Mouse (Mus musculus) NIH3T3 (cell line): ENCODE results near the gene Pdgfc.
A peak's percentile ranks its signal among the peaks of the same experiment; 100 is the strongest.

Experiments used
- DNase-seq: peaks from one replicate; pipeline ENCODE4 v3.0.0-alpha.2; 2012; ENCODE audit warnings: low read depth

The Pdgfc gene

DNA sequence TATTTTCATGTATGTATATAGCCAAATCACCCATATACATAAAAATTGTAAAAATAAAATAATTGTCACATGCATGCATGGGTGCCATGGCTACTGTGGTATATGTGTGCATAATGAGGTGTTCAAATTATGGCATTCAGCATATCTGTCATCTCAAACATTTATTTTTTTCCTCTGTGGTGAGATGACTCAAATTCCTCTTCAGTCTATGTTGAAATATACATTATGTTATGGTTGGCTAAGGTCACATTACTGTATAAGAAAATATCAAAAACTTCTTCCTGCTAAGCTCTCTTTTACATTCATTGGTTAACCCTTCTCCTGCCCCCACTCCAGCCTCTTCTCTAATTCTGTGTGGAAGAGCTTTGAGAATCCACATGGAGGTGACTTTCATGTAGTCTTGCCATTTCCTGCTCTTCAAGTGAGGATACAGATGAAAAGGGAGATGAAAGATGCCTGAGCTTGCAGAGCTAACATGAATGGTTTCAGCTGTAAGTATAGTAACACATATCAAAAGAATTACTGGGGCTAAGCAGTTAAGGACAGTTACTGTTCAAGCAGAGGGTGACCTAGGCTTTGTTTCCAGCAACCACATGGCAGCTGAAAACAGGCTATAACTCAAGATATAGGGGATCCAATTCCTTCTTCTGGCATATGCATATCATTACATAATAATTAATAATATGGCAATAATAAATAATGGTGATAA, 124.4 kb downstream of the Pdgfc start:
- peak; percentile 17 for DNase-seq

DNA sequence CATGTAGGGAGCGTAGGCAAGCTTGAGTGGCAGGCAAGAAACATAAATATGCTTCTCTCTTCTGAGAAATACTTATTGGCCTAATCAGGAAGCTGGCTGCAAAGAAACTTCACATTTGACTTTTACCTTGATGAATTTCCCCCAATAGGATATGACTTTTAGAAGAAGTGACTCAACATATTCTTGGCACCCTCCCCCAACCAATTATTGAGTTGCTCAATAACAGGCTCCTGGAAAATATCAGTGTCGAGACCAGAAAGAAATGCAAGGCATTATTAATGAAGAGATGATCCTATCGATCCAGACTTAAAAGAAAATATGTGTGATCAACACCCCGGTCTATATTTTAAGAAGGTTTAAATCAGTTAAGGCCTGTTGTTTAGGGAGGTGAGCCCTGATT, 125.9 kb downstream of the Pdgfc start:
- peak; percentile 74 for DNase-seq

DNA sequence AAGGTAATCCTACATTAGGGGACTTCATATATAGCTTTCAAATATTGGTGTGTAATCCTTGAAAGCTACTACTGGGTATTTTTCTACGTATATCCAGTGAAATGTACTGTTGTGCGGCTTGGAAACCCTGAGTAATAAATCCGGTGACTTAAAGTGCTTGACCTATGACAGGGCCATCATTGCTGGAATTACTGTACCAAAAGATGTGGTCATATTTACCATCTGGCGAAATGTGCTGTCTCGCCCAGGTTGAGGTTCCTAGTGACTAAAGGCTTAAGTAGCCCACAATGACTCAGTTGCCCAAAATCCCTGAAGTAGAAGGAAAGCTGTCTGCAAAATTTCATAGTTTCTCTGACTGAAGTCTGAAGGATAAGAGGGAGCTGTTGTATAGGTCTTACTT, 127.9 kb downstream of the Pdgfc start:
- DNase-seq: peak; percentile 58

DNA sequence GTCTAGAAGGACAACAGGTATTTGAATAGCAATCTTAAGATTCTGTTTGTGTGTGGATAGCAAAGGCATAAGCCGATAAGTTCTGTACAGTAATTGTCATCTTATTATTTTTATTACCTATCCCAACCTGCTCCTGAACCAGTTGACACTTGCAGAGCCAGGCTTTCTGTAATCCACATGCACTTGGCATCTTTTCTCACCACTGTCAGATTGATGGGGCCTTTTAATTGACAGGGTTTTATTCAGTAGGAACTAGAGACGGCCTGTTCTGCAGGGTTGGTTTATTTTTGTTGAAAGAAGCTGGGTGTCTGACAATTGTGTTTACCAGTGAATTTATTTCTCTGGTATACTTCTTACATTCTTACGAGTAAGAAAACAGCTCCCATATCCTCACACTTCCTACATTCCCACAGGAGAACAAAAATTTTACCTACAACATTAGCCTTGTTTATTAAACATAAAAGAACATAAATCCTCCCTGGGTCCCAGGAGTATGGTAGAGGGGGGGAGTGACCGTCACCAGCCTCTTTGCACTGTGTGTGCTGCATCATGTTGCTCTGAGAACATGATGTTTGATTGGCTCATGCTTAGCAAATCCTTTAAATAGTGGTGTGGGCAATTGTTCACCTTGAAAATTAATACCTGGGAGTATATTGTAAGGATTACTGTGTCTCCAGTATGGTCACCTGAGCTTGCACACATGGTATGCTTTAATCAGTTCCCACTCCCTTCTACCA, 134.0 kb downstream of the Pdgfc start:
- no peak for DNase-seq

DNA sequence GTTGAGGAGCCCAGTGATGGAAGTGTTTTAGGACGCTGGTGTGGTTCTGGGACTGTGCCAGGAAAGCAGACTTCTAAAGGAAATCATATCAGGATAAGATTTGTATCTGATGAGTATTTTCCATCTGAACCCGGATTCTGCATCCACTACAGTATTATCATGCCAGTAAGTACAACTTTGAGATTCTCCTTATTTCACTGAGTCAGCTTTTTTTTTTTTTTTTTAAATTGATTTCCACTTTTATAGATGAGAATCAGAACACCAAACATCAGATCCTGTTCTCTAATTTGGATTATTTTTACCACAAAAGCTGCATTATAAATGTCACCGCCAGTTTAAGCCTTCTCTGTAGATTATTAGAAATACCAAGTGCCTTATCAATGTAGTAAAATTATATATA, 138.6 kb downstream of the Pdgfc start:
- DNase-seq: no peak

DNA sequence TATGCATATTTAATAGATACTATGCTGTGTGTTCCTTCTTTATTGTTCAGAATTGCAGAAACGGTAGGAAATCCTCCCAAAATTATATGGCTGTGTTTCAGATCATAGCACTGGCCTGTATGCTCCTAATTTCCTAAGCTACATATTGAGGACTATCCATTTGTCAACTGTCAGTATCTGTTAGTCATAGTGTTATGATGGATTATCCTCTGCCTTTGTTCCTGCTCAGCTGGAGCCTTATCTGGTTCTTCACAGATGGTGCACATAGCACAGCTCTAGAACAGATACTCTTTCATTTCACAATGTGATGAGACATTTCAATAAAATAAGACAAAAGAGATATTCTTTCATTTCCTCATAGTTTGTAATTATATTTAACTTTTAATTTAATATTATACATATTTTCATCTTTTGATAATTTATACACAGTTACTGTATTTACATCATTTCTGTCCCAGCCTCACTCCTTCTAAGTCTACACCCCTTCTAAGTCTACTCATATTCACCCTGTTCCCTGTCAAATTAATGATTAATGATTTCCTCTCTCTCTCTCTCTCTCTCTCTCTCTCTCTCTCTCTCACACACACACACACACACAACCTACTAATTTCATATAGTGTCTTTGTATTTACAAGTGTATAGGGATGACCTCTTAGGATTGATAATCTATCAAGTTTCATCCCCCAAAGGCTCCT, 145.2 kb downstream of the Pdgfc start:
- DNase-seq: no peak

DNA sequence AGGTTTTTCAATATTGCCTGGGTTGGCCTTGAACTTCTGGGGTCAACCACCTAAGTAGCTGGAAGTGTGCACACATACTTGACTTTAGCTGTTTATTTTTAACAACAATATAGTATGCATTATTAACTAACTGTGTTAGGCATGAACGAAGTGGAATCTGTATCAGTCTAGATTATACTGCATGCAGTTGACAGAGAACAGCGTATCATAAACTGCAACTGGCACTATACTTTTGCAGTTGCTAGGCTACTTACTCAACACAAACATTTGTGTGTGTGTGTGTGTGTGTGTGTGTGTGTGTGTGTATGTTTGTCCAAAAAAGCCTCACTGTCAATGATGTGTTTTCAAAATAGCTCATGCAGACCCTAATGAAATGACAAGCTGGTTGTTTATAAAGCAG, 160.7 kb downstream of the Pdgfc start:
- no peak for DNase-seq

DNA sequence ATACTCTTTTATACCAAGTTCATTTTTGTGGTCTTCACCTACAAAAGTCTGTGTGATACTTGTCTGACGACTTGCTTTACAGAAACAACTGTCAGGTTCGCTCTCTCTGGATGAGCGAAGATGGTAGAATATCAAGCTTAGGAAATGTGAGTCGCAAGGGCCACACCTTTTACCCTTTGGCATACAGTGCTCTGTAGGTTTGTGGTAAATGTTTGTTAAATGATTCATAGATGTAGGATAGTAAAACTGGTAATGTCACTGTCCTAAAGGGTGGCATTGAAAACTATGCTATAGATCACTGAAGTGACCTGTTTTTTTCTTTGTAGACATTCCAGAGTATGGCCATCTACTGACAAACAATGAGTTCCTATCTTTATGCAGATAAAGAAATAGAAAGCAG, 161.4 kb downstream of the Pdgfc start:
- DNase-seq: no peak

DNA sequence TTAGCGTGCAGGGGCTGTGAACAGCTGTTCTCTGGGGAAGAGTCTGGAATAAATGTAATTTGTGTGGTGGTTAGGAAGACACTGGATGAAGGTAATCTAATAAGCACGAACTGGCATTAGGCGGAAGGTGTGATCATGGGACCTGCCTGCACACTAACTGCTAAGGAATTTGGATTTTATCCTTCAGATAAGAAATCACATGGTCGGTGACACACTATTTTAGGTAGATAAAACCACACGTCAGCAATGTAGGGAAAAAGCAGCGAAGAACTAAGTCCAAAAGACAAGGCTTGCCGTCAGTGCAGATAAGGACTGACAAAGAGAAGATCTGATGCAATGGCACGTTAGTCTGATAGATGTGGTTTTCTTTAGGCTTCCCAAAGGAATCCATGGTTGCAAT, 164.4 kb downstream of the Pdgfc start:
- no peak for DNase-seq

DNA sequence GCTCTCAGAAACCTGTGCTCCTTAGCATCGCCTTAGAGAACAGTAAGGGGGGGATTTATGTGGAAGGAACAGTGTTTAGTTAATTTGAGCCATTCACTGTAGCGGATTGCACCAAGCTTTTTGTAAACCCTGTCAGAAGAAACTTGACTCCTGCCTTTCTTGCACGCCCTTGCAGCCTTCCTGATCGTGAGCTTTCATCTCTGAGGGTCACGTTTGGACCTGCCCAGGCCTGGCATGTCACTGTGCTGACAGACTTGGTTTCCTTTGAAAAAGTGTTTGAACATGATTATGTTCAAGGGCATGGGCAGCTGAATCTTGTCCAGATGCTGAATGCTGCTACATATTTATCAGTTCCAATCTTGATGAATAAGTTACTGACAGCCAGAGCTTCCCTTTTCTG, 169.0 kb downstream of the Pdgfc start:
- DNase-seq: no peak

DNA sequence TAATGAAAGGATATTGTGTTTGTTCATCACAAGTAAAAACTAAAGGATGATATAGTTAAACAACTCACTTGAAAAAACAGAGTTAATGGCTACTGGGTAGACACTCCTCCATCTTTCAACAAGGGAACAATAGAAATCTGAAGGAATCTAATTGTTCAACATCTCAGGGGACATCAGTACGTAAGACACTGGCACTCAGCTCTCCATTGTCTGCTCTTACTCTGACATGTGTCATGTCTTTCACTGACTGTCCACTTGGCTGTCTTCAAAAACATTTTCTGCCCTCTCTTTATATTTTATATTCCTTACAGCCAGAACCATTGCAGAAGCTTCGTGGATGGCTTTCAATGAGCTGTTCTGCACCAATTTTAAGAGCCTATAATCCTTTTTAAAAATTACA, 172.0 kb downstream of the Pdgfc start:
- DNase-seq: no peak

DNA sequence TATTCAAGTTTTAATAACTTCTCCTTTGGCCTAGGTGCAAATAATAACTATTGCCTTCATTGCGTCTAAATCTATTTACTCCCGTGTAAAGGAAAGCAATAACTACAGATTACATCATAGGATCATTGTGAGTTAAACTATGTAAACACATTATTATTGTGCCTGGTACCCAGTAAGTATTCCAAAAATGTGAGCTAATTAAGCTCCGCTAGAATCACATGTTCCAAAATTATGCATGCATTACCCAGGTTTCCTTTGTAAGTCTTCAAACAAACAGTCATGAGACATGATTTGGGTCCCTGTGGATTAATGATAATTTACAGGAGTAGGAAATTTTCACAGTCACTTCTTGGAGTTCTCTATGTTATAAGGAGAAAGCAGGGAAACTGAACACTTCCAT, 174.9 kb downstream of the Pdgfc start:
- no peak for DNase-seq

DNA sequence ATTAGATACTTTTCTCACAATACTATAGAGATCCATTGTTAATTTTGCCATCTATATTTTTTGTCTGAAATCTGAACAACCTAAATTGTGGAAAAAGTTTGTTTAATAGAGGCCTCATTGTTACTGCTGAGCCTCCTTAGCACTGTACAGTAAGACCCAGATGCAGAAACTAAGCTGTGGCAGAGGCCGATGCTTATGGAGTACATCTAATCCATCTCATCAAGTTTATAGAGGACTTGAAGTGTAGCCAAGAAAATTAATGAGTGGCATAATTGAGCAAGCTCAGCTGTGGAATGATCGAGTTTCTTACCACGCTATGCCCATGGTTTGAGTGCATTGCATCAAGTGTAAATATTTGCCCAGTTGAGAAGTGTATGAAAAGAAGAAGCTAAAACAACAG, 175.4 kb downstream of the Pdgfc start:
- no peak for DNase-seq

DNA sequence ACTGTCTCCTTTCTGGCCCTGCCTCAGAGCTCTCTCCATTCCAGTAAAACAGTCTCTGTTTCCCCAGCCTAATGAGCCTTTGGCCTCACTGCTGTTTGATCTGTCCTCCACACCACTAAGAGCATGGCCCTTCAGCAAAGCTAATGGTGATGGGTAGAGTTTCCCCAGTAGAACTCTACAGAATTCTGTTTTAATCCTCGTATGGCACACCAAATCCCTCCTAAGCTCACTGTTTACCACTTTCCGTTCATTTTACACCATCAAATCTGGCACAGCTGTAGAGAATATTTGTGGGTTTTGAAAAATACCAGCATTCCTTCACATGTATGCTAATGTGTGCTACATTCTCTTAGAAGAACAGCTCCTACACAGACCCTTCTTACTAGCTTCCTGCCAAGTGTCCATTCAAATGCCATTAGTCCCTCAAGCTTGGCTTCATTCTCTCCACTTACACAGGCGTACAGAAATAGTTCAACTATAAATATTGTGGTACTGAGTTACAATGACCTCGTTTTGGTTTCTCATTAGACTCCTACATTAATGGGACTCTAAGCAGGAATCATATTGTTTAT, 179.4 kb downstream of the Pdgfc start:
- DNase-seq: peak; percentile 25

DNA sequence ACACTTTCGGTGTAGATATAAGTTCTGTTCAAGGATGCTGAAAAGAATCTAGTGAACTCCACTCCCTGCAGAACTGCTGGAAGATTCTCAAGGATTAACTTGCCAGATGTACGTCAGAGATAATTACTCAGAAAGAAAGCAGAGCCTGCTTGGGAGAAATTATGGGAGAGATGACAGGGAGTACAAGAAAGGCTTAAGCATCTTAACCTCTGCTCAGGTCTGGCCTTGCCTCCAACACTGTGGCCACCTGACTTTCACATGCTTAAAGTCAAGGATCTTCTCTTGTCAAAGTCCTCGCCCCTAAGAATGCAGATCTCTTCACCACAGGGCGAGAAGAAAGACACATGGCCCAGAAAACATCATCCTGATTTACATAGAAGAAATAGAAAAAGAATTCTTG, 185.5 kb downstream of the Pdgfc start:
- no peak for DNase-seq

DNA sequence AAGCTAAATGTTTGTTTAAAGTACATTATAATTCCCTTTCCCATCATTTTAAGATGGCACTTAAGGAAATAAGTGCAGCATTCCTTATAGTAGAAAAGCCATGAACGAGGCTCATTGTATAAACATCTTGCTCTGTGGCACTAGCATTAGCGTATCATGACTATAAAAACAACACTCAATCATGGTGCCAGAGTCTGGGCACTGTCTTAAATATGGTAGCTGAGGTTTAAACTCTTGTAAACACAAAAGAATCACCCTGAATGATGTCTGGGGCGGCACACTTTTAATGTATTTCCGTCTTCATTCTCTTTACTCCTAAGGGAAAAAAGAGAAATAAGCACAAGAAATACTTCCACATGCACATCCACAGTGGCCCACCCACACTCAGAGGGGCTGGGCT, 192.1 kb downstream of the Pdgfc start:
- DNase-seq: no peak

DNA sequence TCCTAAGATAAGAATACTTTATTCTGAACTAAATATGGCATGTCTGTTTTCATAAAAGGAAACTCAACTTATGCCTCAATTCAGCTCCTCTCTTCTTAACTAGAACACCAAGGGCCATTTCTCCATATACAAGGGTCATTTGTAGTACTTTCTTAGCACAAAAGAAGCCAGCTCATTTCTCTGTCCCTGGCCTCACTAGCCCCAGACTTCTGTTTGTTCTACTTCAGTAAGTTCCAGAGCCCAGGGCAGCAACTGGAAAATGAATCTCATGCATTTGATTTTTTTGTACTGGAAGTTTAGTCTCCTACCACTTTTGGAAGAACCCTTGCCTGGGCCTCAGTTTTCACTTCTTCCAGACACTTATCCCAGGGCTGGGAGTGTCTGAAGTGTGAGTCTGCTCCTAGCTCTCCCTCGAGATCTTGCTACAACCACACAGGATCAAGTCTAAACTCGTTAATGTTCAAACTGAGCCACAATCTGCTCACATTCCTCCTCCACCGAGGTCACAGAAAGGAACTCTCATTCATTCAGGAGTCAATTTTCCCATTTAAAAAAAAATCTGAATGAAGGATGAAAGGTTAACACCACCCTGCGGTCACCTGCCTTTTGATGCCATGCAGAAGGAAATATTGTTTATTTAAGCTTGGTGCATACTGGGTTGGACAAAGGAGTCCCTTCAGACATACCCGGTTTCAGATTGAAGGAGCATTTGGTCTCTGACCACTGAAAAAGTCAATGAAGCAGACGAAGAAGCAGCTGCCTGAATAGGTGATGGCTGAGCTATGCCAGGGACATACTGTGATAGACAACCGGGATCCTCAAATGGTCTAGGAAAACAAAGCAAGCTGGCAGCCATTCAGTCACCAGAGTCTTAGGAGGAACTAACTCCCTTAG, 206.7 kb downstream of the Pdgfc start:
- no peak for DNase-seq

DNA sequence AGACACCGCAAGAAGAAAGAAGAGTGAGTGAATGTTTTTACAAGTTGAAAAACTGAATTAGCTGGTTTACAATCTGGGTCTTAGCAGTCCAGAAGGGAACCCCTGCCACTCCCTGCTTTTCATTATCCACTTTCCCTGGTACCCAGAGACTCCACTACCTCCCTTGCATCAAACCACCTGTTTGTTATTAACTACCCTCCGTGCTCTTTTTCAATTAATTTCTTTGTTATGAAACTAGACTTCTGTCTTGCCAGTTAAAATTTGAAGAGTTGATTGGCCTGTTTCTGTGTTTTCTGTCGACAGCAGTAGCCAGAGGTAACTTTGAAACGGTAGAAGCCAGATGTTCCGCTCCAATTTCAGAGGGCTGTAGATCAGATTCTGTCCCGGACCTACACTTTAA, 207.4 kb downstream of the Pdgfc start:
- DNase-seq: no peak

DNA sequence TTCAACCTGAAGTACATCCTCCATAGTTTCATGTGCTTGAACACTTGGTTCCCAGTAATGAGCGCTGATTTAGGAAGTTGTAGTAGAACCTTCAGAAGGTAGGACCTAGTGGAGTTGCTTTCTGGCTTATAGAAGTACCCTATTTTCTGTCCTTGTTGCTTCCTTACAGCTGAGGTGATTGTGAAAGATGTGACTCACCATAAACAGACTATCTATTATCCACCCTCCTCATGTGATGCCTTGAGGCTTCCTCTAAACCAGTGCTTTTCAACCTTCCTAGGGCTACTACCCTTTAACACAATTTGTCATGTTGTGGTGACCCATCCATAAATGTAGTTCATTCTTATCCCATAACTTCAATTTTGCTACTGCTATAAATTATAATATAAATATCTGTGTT, 226.6 kb downstream of the Pdgfc start:
- peak; percentile 50 for DNase-seq
